Mouse (Mus musculus) fat pad, adult 2 months (tissue): Measurements from ENCODE around the gene Afg3l1.
"Not testable (repeated sequence)": the region's sequence is repeated elsewhere in the genome, so short reads cannot be mapped to it uniquely, and the experiment has no call there.

Experiments used
- DNase-seq: peaks from one replicate; pipeline ENCODE4 v3.0.0-alpha.2; 2011; ENCODE audit warnings: low read depth, low spot score; ENCODE audit errors: extremely low read depth

The Afg3l1 gene

DNA sequence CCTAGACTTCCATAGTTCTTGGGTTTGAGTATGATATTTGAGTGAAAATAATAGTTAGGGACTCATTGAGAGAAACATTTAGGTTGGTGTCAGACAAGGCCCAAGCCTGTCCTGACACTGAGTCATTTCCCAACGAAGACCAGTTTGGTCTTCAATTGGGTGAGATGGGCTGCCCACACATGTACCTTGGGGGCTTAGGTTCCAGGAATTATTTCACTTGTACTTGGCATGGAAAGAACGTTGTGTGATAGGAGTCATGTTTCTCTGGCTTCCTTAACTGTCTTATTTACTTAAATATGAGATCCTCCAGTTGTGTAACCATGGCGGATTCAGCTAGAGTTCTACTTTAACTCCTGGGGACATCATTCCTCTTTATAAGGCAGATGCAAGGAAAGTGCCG is 14.1 kb upstream of the Afg3l1 start:
- DNase-seq: peak; percentile 77

DNA sequence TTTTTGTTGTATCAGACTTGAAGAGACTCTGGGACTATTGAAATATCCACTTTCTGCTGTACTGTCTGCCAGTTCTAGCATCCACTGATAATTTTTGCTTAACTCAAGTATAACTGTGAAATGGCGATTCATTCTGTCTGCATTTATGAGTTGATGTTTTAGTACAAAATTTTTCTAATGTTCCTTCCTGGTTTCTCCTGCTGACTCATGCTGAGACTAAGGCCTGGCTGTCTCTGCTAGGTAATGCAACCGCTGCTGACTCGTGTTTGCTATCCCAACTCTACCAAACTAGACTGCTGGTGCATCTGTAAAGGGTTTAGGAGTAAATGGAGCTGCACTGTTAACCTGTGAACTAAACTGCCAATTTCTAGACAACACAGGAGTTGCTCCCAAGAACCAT is 10.2 kb upstream of the Afg3l1 start:
- DNase-seq: no peak

DNA sequence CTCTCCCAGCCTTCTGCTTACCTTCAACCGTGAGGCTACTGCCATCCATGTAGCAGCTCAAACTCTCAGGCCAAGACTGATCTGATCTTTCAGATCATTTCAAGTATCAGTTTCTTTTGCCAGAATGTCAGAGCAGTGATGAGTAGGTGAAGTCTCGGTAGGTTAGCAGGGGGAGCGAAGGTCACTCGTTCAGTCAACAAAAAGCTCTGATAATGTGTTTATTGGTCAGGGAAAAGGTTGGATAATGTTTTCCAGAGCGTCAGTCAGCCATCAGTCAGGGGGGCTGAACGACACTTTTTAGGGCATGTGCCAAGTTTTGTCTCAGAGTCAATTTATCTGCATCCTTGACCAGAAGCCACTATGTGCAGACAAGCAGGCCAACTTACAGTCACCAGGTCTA is 4.7 kb upstream of the Afg3l1 start:
- DNase-seq: not testable (repeated sequence)

DNA sequence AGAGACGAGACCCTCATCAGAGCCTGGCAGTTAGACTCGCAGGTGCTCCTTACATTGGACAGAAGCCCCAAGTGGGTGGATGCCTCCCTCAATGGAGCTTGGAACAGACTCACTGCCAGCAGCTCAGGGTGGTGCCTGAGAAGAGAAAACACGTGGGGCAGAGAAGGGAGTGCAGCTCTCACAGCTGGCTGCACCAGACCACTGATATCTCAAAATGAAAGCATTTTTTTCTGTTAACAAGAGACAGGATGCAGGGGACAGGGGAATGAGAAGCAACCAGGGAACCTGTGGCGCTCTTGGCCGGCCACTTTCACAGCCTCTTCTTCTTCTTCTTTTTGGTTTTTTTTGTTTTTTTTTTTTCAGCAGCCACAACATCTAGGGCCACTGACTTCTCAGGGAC is 3.2 kb upstream of the Afg3l1 start:
- not testable (repeated sequence) for DNase-seq

DNA sequence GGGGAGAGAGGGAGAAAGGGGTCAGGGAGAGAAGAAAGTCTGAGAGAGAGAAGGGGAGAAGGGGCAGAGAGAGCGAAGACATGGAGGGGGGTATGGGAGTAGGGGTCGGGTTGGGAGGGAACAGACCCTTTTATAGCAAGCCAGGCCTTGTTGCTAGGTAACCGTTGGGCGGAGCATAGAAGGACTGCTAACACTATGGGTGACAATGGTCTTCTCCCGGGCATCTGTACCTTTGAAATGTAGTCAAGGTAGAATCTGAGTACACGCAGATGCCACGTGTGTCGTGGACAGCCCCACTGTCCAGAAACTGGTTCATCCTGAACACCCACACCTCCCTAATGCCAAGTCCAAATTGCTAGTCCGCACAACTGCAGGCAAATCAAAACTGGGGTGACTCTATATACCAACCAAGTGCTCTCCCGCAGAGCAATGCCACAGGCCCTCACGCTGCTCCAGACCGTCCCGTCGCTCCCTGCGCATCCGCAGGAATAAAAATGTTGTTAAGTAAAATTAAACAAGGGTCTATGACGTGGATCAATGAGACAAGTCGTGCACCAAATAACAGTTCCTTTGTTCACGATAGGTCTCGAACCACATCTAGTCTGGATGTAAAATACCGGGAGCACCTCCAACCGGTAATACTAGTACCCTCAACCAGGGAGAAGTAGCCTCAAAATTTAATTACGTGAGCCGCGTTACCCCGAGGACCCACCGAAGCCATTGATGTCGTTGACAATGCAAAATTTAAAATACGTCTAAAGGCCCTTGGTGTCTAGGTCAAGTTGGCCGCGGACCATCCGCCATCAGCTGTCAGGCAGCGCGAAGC is 579 bp upstream of the Afg3l1 start:
- DNase-seq: no peak

DNA sequence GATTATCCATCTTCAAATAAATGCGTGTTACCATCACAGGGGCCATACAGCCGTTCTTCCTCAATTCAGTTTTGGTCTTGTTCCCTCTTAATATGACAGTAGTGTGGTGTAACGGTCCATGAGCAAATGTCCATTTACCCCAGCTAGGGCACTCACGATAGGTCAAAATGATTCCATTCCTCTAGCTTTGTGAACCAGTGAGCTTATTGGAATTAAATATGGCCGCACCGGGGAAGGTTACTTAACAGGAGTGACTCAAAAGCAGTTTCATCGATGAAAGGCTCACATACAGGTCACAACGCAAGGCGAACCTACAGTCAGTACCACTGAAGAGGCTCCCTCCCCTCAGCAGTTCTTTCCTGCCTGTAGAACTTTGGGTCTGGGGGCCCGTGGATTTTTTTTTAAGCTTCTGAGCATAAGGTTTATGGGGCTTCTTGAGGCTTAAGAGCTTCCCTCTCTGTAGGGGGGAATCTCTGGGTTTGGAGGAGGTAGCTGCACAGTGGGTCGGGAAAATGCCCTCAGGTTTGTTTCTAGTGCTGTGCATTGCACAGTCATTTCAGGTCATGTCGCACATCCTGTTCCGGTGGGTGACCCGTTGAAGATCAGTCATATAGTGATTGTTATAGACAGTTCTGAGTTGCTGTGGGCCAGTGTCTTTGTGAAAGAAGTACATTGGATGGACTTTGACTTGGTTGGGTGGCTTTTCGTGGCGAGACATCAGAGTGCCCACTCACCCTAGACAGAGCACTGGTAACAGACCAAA is 934 bp downstream of the Afg3l1 start:
- no peak for DNase-seq

DNA sequence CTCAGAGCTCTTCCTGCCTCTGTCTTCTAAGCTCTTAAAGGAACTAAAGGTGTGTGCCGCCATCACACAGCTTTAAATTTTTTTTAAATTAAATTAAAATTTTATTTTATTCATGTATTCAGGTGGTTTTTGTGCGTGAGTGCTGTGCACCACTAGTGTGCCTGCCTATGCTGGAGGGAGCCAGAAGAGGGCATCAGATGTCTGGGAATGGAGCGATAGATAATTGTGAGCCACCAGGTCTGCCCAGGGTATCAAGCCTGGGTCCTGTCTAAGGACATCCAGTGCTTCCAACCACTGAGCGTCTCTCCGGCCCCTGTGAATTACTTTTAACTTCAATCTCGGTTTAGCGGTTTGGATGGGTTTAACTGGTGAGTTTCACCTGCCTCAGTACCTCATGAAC is 4.9 kb downstream of the Afg3l1 start:
- DNase-seq: no peak

DNA sequence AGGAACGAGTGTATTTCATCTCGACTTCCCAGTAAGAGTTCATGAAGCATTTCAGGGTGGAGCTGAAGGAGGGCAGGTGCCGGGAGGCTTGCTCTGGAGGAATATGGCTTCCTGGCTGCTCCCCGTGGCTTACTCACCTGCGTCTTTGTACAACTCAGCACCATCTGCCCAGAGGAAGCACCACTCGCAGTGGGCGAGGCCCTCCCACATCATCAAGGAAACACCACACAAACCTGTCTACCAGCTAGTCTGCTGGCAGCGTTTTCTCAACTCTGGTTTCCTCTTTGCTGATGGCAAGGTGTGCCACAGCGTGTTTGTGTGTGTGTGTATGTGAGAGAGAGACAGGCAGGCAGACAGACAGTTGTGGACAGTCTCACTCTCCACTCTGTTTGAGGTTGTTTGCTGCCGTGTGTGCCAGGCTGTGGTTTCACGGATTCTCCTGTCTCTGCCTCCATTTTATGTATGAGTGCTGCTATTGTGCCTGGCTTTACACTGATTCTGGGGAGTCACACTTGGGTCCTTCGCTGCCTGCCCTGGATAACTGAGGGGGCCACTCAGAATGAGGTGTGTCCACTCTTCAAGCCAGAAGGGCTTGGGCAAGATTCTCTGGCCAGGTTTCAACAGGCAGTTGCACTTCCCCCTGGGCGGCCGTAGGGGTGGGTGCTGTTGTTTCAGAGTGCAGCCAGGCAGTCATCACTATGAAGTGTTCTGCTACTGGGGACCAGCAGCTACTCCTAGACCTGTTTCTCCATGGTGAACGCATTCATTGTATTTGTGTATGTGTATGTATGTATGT is 13.8 kb downstream of the Afg3l1 start:
- no peak for DNase-seq

DNA sequence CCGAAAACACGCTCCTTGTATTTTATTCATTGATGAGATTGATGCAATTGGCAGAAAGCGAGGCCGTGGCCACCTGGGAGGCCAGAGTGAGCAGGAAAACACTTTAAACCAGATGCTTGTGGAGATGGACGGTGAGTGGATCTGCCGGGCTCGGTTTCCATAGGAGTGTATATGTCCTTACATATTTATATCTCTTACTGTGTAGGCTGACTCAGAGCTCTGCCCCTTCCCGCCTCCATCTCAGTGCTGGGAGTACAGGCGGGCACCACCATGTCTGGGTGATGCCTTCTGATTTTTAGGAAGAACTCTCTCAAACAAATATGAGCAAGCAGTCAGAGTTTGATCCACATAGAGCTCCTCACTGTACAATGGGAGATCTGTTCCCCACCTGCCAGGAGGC is 15.2 kb downstream of the Afg3l1 start:
- no peak for DNase-seq

DNA sequence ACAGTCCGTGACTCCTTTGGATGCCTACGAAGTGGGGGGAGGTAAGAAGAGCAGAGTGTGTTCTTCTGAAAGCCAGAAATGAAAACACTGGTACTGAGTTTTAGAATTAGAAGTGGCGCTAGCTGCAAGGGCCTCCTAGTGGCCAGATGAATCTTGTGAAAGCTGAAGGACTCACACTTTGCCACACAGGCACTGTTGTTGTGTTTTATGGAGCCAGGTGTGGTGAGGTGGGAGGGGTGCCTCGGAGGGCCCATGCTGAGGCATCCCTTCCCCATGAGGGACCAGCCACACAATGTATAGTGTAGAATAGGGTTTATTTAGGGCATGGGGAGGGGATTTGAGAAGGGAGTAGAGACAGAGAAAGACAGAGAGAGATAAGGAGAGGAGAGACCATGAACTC is 20.0 kb downstream of the Afg3l1 start:
- DNase-seq: no peak

DNA sequence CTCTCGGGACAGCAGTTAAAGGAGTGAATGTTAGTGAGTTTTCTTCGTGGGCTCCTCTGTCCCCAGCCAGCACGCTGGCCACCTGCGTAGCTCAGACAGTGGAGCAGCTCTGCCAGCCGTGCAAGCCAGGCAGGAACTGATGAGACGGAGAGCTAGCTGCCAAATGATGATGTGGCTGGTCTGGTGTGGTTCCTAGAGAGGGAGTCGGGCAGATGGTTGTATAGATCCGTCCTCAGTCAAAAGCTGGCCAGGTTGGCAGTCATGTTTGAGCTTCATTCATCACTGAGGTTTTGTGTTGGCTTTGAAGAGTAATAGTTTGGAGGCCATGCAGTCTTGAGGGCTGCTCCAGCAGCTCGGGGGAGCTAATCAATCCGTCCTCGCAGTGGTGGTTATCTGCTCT is 21.3 kb downstream of the Afg3l1 start:
- no peak for DNase-seq

DNA sequence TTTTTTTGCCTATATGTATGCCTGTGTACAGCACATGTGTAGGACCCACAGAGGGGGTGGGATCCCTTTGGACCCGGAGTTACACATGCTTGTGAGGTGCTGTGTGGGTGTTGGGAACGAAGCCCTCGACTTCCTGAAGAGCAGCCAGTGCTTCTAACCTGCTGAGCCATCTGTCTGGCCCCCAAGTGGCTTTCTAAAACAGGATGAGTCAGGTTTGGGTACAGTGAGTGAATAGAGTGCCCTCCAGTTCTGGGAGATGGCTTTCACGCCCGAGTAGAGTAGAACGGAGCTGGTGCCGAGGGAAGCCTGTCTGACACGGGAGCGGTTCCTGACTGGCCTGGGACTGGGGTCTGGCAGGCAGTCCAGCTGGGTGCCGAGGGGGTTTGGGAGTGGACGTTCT is 21.9 kb downstream of the Afg3l1 start:
- no peak for DNase-seq

DNA sequence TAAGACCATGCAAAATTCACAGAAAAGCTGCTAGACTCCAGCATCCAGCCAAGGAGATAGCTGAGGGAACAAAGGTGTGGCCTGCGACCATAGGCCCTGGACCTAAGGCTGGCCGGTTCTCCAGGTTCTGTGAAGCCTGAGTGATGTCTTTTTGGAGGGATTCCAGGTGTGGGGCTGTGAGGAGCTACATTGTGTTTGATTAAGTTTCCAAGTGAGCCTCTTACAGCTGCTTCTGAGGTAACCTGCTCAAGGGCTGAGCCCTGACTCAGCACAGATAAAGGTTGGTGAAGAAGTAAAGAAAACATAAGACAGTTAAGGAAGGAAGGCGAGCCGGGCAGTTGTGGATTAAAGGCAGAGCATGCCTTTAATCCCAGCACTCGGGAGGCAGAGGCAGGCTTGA is 24.5 kb downstream of the Afg3l1 start:
- no peak for DNase-seq

DNA sequence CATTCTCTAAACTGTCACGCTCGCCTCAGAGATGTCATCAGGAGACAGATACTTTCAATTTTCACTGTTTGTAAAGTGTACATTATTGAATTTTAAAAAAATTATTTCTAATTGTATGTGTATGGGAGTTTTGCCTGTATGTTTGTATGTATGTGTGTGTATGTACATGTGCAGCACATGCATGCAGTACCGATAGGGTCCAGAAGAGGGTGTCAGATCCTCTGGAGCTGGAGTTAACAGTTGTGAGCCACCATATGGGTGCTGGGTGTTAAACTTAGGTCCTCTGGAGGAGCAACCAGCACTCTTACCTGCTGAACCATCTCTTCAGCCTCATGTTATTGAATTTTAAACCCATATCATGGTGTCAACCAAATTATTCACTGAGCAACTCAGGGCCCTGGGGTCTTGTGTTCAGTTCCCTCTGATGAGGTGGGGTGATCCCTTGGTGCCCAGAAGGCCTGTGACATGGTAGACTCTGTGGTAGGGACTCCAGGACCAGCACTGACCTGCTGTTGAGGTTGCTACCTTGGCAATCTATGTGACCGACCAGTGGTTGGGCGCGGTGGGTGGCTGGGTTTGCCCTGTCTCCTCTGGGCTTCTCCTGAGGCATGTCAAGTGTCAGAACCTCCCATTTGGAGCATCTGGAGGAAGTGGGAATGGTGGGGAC is 26.2 kb downstream of the Afg3l1 start:
- no peak for DNase-seq

DNA sequence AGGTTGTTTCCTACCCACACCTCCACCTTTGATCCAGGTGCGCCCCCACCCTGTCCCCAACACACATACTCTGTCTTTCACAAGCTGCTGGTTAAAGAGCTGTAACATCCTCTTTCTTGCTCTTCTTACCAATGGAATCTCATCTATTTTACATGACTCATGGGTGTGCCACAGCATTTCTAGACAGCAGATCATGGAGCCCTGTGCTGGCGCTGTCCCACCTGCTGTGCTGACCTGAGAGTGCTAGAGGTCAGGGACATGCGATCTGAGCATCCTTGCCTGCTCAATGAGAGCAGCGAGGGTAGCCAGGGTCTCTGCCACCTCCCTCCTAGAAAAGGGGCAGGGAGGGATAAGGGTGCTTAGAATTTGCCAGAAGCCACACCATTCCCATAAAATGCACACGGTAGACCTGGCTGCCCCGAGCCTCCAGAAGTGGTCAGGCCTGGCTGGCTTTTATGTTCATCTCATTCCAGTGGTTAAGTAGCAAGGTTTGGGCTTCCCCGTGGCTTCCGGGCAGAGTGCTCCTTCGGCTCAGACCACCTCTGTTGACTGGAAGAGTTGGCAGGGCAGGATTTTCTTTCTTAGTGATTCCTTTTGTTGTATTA is 27.0 kb downstream of the Afg3l1 start:
- DNase-seq: no peak

DNA sequence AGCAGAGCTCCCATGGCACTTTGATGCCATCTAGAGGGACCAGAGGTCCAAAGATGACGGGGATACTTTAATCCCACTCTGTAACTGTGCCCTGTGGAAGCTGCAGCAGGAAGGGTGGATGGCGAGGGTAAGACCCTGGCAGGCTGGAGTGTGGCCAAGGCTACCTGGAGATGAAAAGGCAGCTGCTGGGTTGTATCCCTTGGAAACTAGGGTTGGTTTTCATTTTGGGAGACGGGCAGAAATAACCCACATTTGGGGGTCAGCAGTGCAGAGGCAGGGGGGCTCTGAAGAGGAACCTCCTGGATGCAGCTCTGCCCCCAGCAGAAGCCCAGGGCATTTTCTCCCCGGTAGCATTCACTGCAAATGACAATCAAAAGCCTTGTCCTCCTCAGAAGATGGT is 27.6 kb downstream of the Afg3l1 start:
- DNase-seq: no peak

DNA sequence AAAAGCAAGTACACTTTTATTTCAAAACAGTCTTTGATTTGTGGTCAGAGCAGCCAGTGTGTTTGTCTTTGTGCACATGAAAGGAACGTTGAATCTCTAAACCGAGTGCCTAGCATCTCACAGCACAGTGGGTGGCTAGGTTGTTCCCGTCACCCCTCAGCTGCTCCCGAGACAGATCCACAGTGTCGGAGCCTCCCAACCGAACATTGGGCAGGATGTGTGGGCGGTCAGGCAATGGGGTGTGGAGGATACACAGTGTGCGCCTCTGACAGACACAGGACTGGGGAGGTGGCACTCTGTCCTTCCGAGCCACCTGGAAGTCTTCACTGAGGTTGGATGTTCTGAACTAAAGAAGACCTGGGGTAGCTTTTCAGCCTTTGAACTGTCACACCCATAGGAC is 28.0 kb downstream of the Afg3l1 start:
- no peak for DNase-seq

DNA sequence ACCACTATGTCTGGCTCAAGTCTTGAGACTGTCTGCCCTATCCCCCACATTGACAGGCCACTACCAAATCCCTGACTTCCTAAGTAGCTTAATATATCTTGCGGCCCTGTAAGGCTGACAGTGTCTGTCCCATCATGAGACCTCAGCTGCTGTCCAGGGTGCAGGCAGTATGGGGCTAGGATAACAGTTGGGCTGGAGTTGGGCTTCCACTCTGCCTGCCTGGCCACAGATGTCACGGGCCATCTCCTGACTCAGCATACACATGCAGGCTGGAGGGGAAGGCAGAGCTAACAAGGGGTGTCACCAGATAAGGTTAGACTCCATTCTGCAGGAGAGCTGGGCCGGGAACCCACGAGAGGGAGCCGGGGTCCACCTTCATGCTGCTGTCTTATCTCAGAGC is 29.4 kb downstream of the Afg3l1 start:
- no peak for DNase-seq

DNA sequence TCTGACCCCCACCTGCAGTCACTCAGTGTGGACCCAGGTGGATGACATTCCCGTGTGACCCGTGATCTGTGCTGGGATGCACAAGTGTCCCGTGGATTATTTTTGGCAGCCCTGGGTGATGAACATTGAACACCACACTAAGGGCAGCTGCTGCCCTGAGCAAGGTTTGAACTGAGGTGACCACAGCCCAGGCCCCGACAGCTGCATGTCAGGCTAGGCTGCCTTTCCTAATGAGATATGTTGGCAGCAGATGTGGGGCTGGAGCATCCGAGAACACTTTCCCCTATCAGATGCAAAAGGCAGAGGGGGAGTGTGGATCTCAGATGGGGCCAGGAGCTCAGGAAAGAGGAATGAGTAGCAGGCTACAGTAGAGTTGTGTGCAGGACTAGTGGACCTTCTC is 33.1 kb downstream of the Afg3l1 start:
- DNase-seq: no peak

DNA sequence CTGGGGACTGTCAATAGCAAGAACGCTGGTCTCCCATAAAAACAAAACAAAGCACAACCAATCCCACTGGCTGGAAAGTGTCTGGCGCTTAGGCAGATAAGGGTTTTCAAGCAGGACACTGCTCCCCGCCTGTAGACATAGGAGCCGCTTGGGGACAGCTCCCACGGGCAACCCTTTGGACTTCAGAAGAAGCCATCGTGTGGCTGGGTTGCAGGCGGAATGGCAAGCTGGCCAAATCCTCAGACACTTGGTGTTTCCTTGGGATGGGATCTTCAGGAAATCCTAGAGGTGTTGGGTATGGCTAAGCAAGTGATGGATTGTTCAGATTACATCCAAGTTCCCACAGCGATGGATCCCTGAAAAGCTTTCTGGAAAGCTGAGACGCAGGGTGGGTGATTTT is 36.4 kb downstream of the Afg3l1 start:
- DNase-seq: no peak
